Mouse (Mus musculus) spleen, adult 12 weeks (tissue): ENCODE results near the gene Gpsm3.

Source experiments
- DNase-seq: peaks from one replicate; pipeline ENCODE4 v3.0.0; 2022; ENCODE audit warnings: low spot score

The Gpsm3 gene

DNA sequence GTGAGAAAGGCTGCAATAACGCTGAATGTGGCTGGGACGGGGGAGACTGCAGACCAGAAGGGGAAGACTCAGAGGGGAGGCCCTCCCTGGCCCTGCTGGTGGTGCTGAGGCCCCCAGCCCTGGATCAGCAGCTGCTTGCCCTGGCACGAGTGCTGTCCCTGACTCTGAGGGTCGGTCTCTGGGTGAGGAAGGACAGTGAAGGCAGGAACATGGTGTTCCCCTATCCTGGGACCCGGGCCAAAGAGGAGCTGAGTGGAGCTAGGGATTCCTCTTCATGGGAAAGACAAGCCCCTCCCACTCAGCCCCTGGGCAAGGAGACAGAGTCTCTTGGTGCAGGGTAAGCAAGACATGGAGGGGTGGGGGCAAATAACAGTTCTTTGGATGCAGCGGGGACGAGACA, 6.2 kb upstream of the Gpsm3 start:
- no peak for DNase-seq

DNA sequence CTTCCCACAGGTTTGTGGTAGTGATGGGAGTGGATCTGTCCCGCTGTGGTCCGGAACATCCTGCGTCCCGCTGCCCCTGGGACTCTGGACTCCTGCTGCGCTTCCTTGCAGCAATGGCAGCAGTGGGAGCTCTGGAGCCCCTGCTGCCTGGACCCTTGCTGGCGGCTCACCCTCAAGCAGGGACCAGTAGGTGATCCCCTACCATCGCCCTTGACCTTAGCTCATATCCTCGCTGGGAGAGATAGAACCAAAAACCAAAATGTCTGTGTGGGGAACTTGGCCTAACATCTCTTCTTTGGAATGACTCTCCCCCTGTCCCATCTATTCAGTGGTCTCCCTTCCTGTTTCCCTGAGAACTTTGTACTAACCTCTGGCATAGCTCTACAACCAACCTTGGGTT, 5.8 kb upstream of the Gpsm3 start:
- DNase-seq: no peak

DNA sequence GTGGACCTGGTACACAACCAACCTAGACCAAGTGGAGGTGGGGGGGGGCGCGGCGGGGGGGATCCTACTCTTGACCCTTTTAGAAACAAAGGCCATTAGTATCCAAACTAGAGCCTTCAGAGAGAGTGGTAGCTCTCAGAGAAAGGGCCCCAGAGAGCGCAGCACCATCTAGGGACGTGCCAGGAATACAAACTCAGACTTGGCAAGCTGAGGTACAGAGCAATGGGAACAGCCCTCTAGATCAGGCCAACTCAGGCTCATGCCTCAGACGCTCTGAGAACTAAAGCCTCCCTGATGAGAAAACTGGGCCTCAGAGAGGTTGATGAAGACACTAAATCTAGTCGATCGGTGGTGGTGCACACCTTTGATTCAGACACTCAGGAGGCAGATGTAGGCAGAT, 4.5 kb upstream of the Gpsm3 start:
- DNase-seq: no peak

DNA sequence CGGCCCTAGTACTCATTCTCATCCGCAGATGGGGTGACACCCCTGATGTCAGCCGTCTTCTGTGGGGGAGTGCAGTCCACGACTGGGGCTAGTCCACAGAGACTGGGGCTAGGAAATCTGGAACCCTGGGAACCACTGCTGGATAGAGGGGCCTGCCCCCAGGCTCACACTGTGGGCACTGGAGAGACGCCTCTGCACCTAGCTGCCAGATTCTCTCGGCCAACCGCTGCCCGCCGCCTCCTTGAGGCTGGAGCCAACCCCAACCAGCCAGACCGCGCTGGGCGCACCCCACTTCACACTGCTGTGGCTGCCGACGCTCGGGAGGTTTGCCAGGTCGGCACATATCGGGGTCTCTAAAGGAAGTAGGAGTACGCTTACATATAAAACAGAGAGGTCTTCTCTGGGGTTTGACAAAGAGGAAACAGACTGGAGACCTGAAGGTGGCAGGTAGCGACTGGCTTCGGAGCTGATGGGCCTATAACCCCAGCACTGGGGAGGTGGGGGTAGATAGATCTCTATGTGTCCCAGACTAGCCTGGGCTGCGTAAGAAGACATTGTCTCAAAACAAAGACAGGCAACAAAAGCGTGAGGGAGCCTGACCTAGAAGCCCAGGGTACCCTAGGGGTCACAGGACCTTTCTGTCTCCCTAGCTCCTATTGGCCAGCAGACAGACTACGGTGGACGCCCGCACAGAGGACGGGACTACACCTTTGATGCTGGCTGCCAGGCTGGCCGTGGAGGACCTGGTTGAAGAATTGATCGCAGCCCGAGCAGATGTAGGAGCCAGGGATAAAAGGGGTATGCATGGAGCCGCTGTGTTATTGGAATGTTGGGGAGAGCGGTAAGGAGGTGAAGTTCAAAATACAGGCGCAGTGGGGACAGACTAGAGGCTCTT, 3.5 kb upstream of the Gpsm3 start:
- no peak for DNase-seq

DNA sequence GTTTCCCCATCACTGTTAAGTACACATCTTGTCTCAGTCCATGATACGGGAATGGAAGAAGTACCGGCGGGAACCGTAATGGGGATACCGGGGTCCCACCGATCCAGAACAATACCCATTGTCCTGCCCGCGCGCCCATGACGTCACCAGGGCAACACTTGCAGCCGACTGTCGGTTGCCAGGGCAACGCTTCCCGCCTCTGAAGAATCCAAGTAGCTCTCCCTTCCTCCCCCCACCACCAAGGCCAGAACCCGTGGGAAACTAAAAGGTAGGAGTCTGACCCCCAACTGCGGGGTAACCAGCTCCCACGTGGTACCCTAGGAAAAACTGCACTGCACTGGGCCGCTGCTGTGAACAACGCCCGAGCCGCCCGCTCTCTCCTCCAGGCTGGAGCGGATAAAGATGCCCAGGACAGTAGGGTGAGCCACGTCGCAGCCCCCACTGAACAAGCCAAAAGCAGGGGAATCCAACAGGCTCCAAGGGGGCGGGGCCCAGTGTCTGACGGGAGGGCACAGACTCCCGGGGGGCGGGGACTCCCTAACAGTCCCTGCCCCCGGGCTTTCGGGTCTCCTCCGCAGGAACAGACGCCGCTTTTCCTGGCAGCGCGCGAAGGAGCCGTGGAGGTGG, 2.7 kb upstream of the Gpsm3 start:
- peak; percentile 40 for DNase-seq

DNA sequence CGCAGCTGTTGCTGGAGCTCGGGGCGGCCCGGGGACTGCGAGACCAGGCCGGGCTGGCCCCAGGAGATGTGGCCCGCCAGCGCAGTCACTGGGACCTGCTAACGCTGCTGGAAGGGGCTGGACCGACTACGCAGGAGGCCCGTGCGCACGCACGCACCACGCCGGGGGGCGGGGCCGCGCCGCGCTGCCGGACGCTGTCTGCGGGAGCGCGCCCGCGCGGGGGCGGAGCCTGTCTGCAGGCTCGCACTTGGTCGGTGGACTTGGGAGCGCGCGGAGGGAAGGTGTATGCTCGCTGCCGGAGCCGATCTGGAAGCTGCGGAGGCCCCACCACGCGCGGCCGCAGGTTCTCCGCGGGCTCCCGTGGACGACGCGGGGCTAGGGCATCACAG, 2.2 kb upstream of the Gpsm3 start:
- DNase-seq: peak; percentile 98

DNA sequence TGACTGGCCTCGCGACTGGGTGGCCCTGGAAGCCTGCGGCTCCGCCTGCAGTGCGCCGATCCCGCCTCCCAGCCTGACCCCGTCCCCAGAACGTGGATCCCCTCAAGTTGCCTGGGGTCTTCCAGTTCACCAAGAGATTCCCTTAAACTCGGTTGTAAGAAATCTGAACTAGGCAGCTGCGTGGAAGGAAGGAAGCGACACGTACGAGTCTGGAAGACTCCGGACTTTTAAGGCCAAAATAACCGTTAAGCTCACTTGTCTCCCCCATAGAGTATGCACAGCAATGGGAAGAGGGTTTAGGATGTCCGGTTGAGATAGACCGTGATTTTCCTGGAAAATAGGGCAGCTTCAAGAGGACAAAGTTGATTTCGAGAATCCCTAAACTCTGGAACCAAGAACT, 1.8 kb upstream of the Gpsm3 start:
- DNase-seq: no peak

DNA sequence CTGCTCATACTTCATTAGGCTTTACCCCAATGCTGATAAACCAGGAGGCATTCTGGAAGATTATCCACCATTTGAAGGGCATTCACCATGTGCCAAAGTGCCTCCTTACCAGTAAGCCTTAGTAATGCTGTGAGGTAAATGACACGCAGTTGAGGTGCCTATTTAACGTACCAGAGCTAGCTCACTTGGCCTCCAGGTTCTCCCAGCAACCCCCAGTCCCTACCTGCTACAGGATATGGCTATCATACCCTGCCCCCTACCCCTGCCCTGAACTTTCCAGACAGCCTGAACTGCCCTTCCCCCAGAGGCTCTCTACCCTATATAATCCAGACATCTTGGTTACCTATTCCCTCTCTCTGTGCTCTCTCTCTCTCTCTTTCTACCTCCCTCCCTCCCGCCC, 839 bp upstream of the Gpsm3 start:
- DNase-seq: no peak

DNA sequence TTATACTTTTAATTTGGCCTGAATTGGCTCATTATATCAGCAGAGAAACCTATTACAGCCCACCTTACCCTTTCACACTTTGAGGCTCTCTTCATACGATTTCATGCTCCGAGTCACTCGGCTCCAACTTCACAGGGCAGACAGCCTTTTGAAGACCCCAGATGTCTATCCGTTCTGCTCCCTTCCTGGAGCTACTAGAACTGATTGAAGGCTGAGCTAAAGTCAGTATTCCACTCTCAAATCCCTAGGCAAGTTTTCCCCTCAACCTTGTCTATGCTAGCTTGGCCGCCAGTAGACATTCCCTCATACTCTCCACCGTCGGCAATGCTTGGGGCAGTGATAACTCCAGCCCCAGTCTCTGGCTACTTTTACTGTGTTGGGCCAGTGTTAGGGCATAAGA, 400 bp upstream of the Gpsm3 start:
- DNase-seq: no peak

DNA sequence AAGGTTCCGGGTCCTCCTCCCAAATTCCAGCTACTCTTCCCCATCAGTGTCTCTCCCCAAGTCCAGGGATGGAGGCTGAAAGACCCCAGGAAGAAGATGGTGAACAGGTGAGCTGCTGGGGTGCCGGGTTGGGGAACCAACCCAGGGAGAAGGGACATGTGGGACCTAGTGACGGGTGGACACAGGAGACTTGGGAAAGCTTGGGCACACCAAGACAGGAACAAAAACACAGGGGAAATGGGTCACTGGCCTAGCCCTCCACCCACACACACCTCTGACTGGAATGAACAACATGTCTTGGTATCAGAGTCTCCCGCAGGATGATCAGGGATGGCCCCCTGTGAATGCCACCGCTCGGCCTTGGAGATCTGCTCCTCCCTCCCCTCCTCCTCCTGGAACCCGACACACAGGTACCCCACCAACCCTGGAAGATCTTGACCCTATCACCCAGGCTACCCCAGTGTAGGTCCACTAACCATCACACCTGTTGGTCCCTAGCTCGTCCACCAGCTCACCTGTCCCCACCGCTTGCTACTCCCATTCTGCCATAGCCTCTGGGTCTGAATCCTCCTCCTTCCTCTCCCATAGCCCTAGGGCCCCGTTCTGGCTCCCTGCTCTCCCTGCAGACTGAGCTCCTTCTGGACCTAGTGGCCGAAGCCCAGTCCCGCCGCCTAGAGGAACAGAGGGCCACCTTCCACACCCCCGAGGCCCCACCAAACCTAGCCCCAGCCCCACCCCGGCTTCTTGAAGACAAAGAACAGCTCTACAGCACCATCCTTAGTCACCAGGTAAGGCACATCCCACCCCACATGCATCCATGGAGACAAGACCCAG, 765 bp downstream of the Gpsm3 start:
- DNase-seq: no peak

DNA sequence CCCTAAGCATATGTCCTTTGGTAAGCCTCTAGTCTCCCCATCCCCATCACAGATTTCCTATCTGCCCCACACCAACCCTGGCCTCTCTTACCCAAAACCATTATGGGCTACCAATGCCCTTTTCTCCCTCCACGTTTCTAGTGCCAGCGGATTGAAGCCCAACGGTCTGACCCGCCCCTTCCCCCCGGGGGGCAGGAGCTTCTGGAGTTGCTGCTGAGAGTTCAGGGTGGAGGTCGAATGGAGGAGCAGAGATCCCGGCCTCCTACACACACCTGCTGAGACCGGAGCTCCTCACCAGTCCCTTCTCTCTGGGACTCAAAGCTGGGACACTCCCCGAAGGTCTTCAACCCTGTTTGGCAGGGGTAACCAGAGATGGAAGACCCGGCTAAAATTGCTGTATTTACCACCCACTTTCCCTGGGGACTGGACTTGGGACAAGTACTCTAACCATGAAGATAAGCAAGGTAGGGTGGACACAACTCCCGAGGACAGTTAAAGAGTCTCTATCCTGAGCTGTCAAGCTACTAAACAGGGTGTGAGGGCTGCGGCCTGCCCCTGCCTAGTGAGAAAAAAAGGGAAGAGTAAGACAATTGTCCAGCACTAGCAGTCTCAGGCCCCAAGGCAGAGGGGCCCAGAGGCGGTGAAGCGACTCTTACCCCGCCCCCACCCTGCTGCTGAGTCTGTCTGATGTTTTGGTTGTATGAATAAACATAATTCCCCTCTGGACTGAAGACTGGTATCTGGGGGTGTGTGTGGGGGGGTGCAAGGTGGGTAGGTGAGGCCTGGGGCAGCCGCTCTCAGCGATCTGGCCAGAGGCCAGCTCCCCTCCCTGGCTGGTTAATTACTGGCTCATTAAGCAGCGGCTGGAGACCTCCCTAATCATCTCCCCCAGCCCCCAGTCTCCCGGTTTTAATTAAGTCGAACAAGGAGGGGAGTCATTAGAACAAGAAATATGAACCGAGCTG, 1.7 kb downstream of the Gpsm3 start, which contains the start of gene Pbx2:
Gene Pbx2 (plus strand): TSS at position 238 of the 965 bp plus-strand sequence.
- no peak for DNase-seq

DNA sequence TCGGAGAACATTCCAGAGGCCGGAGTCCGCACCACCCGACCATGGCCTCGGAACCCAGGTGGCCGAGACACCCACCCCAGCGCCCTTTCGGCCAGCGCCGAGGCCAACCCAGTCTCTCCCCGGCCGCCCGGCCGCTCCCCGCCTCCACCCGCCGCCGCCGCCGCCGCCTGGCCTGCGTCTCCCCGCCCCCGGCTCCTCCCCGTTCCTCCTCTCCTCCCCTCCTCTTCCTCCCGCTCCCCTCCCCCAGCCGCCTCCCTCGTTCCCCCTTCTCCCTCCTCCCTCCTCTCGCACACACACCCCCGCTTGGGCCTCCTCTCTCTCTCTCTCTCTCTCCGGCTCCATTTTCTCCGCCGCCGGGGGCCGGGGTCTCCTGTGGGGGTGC, 2.4 kb downstream of the Gpsm3 start:
- peak; percentile 73 for DNase-seq

DNA sequence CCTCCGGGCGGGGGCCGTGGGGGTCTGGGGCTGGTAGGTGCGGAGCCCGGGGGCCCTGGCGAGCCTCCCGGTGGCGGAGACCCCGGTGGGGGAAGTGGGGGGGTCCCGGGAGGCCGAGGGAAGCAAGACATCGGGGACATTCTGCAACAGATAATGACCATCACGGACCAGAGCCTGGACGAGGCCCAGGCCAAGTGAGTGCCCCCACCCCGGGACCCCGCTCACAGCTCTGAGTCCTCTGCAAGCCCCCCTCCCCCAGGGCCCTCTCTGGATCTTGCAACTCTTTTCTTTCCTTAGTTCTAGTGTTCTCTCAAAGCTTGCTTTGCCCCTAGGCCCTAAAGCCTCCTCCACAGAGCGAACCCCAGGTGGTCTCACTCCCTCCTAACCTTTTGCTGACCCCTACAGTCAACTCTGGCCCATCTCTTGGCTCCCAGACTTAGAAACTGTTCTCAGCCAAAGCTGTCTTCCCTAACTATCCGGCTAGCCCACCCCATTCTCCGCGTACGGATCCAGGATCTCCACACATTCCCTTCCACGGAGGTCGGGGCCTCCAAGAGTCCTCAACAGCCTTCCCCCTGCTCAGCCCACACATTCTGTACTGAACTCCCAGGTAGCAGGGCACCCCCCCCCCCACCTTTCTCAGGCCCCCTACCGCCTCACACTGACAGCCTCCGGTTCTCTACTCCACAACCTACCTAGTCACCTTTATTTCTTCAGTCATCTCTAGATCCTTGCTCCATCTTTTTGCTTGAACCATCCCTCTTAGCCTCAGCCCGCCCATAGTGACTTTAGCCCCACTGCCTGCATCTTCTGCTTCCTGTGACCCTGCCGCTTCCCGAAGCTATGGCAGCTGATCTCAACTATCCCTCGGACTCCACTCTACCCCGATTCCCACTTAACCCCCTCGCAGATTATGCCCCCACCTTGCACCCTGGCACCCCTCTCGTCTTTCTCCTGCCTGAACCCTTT, 3.3 kb downstream of the Gpsm3 start:
- no peak for DNase-seq

DNA sequence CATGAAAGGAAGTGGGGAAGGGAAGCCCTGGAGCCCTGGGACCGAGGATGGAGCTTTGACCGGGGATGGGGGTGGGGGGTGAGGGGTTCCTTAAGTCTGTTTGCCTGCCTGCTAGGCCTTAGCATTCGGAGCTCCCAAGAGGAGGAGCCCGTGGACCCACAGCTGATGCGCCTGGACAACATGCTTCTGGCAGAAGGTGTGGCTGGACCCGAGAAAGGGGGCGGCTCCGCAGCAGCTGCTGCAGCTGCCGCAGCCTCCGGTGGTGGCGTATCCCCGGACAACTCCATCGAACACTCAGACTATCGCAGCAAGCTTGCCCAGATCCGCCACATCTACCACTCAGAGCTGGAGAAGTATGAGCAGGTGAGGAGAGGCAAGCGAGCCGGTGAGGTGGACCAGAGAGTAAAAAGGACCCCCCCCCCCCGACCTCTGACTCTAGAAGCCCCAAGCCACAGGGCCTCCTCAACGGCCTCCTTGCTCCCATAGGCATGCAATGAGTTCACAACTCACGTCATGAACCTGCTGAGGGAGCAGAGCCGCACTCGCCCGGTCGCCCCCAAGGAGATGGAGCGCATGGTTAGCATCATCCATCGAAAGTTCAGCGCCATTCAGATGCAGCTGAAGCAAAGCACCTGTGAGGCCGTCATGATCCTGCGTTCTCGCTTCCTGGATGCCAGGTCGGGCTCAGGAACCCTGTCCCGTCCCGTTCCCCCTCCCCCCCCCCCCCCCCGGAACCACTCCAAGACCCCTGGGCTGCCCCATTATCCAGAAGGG, 4.3 kb downstream of the Gpsm3 start:
- DNase-seq: no peak

DNA sequence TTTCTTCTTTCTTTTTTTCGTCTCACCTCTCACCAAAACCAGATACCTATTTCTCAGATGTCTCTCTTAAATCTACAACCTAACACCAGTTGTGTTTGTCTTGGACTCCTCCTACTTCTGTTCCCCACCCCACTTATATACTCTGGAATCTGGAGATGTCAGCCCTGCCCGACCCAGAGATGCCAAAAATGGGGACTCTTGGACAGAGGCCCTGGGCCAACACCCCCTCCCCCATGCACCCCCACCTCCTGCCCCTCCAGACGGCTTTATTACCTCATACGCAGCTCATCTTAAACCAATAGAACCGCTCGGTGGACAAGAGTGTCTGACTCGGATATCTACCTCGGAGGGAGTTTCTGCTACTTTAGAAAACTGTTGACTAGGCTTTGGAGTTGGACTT, 6.5 kb downstream of the Gpsm3 start:
- DNase-seq: no peak

DNA sequence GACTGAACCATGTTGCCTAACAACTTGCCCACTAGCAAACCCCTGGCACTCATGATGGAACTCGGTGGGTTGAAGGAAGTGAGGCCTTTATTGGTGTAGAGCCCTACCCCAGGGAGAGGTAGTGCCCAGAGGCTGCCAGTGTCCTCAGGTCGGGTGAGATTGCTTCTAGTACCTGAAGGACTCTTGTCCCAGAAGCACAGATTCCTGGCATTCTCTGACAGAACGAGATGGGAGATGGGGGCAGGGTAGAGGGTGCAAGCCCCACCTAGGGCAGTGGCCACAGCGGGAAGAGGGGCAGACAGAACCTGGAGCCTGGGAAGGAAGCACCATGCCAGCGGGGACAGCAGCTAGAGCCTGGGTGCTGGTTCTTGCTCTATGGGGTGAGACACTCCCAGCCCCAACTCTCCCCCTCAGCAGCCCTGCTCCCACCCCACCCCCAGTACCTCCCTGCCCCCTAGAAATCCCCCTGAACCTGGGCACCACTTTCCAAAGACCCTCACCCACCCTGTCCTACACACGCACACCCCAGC, 8.0 kb downstream of the Gpsm3 start, which contains the start of gene Ager:
Gene Ager (plus strand): TSS at position 297 of the 530 bp plus-strand sequence.
- no peak for DNase-seq

DNA sequence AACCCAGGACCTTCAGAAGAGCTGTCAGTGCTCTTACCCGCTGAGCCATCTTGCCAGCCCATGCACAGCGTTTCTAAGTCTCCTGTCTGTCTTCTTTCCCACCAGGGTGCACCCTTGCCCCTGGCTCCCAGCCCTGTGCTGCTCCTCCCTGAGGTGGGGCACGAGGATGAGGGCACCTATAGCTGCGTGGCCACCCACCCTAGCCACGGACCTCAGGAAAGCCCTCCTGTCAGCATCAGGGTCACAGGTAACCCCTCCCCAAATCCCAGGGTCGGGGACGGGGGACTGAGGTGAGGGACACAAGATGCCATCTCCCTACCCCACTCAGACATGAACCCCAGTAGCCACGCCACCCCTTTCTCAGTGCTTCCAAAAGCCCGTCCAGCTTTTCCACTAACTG, 10.3 kb downstream of the Gpsm3 start:
- DNase-seq: no peak

DNA sequence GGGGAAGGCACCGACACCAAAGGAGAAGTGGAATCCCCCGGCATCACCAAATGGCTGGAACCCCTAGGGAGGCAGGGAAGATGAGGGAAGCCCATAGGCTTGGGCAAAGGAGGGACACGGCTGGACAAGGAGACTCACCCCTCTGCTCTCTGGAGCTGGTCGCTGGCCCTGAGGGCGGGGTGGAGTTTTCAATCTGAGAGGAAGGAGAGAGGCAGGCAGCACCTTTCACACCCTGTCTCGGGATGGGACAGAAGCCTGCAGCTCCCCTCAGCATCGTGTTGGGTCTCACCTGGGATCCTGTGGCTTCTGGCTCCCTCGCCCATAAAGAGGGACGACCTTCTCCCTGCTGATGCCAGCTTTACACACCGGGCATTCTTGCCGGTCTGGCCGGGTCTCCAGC, 12.2 kb downstream of the Gpsm3 start:
- DNase-seq: no peak

DNA sequence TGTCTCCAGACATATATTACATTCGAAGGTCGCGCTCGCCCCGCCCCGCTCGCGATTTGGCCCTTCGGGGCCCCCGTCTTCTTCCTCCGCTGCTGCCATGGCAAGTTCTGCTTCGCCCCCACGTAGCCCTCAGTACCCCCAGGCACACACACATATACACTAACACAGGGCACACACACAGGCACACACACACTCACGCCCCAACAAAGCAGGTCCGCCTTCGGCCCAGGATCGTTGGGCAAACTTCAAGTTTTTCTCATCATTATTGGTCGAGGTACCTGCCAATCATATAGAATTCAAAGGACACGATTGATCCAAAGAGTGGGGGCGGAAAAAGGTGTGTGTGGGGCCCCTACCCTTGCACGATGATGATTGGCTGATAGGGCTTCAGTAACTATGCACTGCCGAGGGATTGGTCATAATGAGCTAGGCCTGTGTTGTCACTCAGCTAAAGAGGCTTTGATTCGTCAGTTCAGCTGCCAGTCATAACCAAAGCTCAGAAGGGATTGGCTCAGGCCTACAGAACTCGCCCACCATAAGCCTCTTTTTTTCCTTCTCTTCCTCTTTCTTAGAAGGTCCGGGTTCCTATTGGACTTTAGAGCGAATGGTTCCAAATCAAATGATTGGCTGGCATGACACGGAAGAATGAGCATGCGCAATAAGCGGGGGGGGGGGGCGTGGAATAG, 13.9 kb downstream of the Gpsm3 start, which contains the start of gene Rnf5:
Gene Rnf5 (minus strand): TSS at position 316 of the 686 bp plus-strand sequence.
- DNase-seq: peak; percentile 95
